Mouse (Mus musculus): ENCODE measurements around the gene Gm20388.

DNA sequence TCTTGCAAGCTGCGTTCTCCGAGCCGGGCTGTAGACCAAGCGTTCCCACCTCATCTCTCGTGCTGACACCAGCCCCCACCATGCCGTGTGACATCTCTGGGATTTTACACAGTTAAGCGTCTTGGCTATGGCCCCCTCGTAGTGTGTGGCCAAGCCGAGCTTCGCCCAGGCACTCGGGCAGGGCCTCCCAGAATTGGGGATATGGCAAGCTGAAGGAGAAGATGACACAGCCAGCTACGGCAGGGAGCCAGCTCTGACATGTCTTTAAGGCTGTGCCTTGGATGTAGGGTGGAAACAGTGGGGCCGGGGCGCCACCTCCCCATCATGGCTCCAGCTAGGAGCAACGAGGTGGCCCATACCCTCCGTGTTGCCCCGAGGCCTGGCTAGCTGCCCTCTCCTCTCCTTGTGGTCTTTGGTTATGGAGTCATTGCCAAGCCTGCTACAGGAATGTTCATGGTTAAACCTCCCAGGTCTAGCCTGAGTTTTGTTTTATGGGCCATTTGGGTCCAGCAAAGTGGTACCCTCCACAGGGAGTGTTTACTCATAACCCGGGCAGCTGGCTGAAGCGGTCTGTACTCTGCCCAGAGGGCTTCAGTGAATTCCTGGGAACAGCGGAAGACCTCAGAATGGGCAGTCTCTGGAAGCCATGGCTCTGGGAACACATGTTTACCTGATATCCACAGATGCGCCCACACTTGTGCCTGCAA lies 406.6 kb downstream of the Gm20388 start:
- no peak for TF ChIP-seq CTCF (IDR thresholded peaks at IDR 0.05; ENCODE audit: extremely low read depth, insufficient read depth, low read length)
- no peak for TF ChIP-seq POLR2A (IDR thresholded peaks at IDR 0.05; ENCODE audit: extremely low read depth, insufficient read depth, low read length)

Data from cortical plate, adult 2 months (tissue).